ENCODE assay signal across 23 mouse cellular contexts in the genomic region with DNA sequence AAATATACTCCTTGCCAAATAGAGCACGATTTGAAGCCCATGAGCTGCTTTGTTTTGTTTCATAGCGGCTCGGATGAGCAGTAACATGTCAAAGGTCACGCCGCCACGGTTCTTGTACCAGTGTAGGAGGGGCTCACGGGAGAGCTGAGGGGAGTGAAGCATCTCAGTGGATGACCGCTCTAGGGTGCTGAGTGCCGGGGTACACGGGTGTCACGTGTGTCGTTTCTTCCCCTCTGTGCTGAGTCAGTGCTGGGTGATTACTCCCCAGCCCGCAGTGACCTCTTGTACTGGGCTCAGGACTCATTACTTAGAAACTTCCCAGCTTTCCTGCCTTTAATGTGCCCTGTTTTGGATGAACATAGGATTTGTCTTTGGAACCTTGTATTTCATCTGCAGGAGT. TPM values are rescaled to one million over a fixed set of nuclear protein-coding genes. Genes with fewer than 3 reads are reported as not detected.
DNase-seq lines count a peak whose midpoint lies in the region; ATAC-seq and TF ChIP-seq lines count a peak whose summit lies in the region.
"Had no signal": no experiment of that assay in that cellular context is flagged by ENCODE, and none has a peak within 500 bp of the region (broad histone marks: within the 10 kb centered on the region; RNA-seq: fewer than 3 reads in every experiment).

No protein-coding gene starts in this region.

- ATAC-seq in monocyte, adult 5-6 weeks (replicated peaks; ENCODE audit: insufficient number of reproducible peaks, low FRiP score, low TSS enrichment, poor library complexity, severe bottlenecking): 0 out of 2 replicates have a peak, but pooled peaks have one; percentile 22
- ATAC-seq in inflammation-experienced regulatory T-cells, adult 6 months: no peak
- ATAC-seq: forebrain, embryonic 13.5 days; hindbrain, embryonic 16.5 days; midbrain, embryonic 15.5 days had no signal

- H3K4me3 ChIP-seq in testis, adult 2 months (ENCODE audit: control insufficient read depth, low read depth, low read length): peak overlapping the region; percentile 58
- H3K4me3 ChIP-seq: erythroblast, embryonic 14.5 days; forebrain, embryonic 13.5 days; midbrain, embryonic 15.5 days; stomach, embryonic 15.5 days had no signal

- no peak for TF ChIP-seq CTCF in testis, adult 2 months (IDR thresholded peaks at IDR 0.05; ENCODE audit: control insufficient read depth, insufficient read depth, insufficient replicate concordance, low read depth, low read length)

- no peaks in the 10 kb centered on the region for H3K36me3 ChIP-seq in testis, adult 2 months (ENCODE audit: control insufficient read depth, insufficient read depth, low read length)

- no peaks in the 10 kb centered on the region for H3K27me3 ChIP-seq in testis, adult 2 months (ENCODE audit: control insufficient read depth, insufficient read depth, low read length)
- H3K27me3 ChIP-seq: forebrain, embryonic 13.5 days; midbrain, embryonic 15.5 days; stomach, embryonic 15.5 days had no signal

- H3K4me1 ChIP-seq in testis, adult 2 months (ENCODE audit: control insufficient read depth, insufficient read depth, low read length): 0 out of 2 replicates have a peak, but pooled peaks cover 2% of the 10 kb centered on the region
- H3K4me1 ChIP-seq: forebrain, embryonic 13.5 days; midbrain, embryonic 15.5 days; stomach, embryonic 15.5 days had no signal

- DNase-seq in testis, postnatal 10 days (ENCODE audit: low spot score): no peak
- DNase-seq in kidney, adult 8-10 months: peak; percentile 65 to 69
- peak; percentile 58 for DNase-seq in kidney, postnatal 10 days
- no peak for DNase-seq in cerebellum, postnatal 4 days (ENCODE audit: low spot score in 2 of 2)
- no peak for DNase-seq in cerebellum, adult 18-20 months
- DNase-seq: adrenal gland, postnatal 10 days; B cell, adult 2 months; cerebellum, postnatal 10 days; gastrocnemius, postnatal 10 days; liver; lung, embryonic 14.5 days; lung, postnatal 14 days; right cerebral cortex, postnatal 25 days; thymus, adult 2 months had no signal

- TF ChIP-seq POLR2A in testis, adult 2 months (IDR thresholded peaks at IDR 0.05; ENCODE audit: control insufficient read depth, low read depth, low read length): no peak

- H3K27ac ChIP-seq in testis, adult 2 months (ENCODE audit: control insufficient read depth, insufficient read depth, low read depth, low read length): no peak overlapping the region
- H3K27ac ChIP-seq: forebrain, embryonic 13.5 days; liver, embryonic 14.5 days; midbrain, embryonic 15.5 days; stomach, embryonic 15.5 days had no signal

RNA-seq across cellular contexts. Expression of a gene that starts 9.0 kb away (rescaled TPM):
- 8.8 and 10.5 TPM in 2 replicates for polyA plus RNA-seq in testis, adult 2 months (2012; rRNA removed)
- 11.0 to 12.3 TPM (median 11.4 TPM) in 3 replicates for total RNA-seq in monocyte, adult 5-6 weeks (2017)
- 10 to 100 TPM in 2 of 3 experiments, 1 to 10 TPM in 1; 8.0 to 12.0 (median 11.6) TPM for polyA plus RNA-seq in inflammation-experienced regulatory T-cells, adult 6 months (2017; shearing (Covaris generic))

RNA-seq across cellular contexts. Expression of a gene that starts 28.2 kb away (rescaled TPM):
- 4.2 and 4.6 TPM in 2 replicates for polyA plus RNA-seq in testis, adult 2 months (2012; rRNA removed)
- 60.6 to 75.0 TPM (median 69.6 TPM) in 3 replicates for total RNA-seq in monocyte, adult 5-6 weeks (2017)
- polyA plus RNA-seq in inflammation-experienced regulatory T-cells, adult 6 months (2017; shearing (Covaris generic)): 100 to 1,000 TPM; 239 to 553 (median 263) TPM

Comparison
In these comparisons a context has a peak if more than half of its experiments do, and no peak if none do; other contexts are left out.
1. DNase-seq: peak in kidney, adult 8-10 months (2 of 2) and kidney, postnatal 10 days (single experiment); none in testis, postnatal 10 days (single experiment), cerebellum, postnatal 4 days (0 of 2) and cerebellum, adult 18-20 months (0 of 2).
2. RNA of a gene that starts 28.2 kb away (polyA plus RNA-seq): 239 to 553 TPM in inflammation-experienced regulatory T-cells, adult 6 months; 4.2 to 4.6 TPM in testis, adult 2 months; every median in the first group is over 10 times any median in the second.